Mouse (Mus musculus) adrenal gland, adult 10 weeks (tissue): Measurements from ENCODE around the gene Gm3739. TPM values are rescaled to one million over a fixed set of nuclear protein-coding genes. Genes with fewer than 3 reads are reported as not detected.

Experiments used
- polyA plus RNA-seq: library from polyadenylated mRNA; stranded (reverse); fragments of 350-450 nt; fragmentation: Illumina TruSeq; extraction: RNeasy Lipid Tissue Mini Kit (QIAGEN cat#74804); gene quantifications from one replicate; pipeline ENCODE4 v1.2.3, GENCODE M21; 2014; ENCODE audit warnings: low read depth, low replicate concordance

The Gm3739 gene
- not detected for polyA plus RNA-seq

DNA sequence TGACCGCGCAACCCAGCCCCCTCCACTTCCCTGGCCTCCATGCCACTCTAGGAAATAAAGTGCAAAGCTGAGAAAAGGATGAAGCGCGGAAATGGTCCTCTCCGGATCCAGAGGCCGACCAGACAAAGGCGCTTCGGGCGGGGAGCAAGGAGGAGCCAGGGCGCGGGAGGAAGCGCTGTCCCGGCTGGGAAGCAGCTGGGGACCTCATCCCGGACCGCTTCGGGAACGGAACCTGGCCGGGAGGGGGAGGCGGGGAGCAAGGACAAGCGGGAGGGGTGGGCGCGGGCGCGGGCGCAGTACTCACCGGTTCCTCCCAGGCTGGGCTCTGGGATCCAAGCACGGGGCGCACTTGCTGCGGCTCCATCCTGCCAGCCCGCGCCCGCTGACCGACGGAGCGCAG, at the start of gene Gm3739:
Gene Gm3739, minus strand, starts transcription at position 389 of the 400 bp plus-strand sequence.

GRCm38 (mm10) chr14:7332295-7332694, 17.4 kb upstream of the Gm3739 start, which contains the start of gene Gm5797:
Gene Gm5797 (minus strand): TSS chr14:7332395.

DNA sequence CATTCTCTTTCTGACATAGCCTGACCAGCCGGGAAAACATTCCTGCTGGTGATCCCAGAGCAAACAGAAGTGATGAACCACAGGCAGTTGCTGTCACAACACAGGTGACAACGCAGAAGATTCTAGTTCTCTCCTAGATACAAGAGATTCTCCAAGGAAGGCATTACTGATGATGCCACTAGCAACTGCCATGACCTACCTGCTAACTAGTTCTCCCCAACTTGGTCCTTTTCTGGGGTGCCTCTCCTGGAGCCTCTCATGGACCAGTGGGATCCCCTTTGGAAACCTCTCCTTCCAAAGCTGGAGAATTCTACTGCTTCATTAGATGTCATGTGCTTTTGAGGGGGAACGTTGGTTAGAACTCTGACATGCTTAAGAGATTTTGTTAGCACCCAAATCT, 50.2 kb downstream of the Gm3739 start, which contains the start of gene Gm3727:
Gene Gm3727, minus strand, starts transcription at position 101 of the 400 bp plus-strand sequence.

Other genes starting within 250 kb of the Gm3739 start
- 0.87 TPM for gene Gm3696, start 214.4 kb downstream of the Gm3739 start, polyA plus RNA-seq
- not detected for gene Gm6676, start 189.6 kb downstream of the Gm3739 start, polyA plus RNA-seq
- 2.0 TPM for gene Gm3512, start 140.5 kb downstream of the Gm3739 start, polyA plus RNA-seq
- not detected for gene Gm16434, start 120.5 kb downstream of the Gm3739 start, polyA plus RNA-seq
- not detected for gene Gm3727, start 50.3 kb downstream of the Gm3739 start, polyA plus RNA-seq
- gene Gm5797, start 17.3 kb upstream of the Gm3739 start, polyA plus RNA-seq, result not detected
- gene Gm8374, start 50.1 kb upstream of the Gm3739 start, polyA plus RNA-seq, result not detected
- gene Gm3755, start 135.9 kb upstream of the Gm3739 start, polyA plus RNA-seq, result not detected
- gene Gm3752, start 168.7 kb upstream of the Gm3739 start, polyA plus RNA-seq, result not detected